Mouse (Mus musculus) adrenal gland, adult (tissue): ENCODE data around the gene Trir.

Source experiments
- DNase-seq, 2 experiments: peaks; one replicate each; pipeline ENCODE4 v3.0.0; 2022 to 2023; ENCODE audit warnings: low spot score in 1 of 2; ENCODE audit not compliant: inconsistent age in 2 of 2

Gene Trir

DNA sequence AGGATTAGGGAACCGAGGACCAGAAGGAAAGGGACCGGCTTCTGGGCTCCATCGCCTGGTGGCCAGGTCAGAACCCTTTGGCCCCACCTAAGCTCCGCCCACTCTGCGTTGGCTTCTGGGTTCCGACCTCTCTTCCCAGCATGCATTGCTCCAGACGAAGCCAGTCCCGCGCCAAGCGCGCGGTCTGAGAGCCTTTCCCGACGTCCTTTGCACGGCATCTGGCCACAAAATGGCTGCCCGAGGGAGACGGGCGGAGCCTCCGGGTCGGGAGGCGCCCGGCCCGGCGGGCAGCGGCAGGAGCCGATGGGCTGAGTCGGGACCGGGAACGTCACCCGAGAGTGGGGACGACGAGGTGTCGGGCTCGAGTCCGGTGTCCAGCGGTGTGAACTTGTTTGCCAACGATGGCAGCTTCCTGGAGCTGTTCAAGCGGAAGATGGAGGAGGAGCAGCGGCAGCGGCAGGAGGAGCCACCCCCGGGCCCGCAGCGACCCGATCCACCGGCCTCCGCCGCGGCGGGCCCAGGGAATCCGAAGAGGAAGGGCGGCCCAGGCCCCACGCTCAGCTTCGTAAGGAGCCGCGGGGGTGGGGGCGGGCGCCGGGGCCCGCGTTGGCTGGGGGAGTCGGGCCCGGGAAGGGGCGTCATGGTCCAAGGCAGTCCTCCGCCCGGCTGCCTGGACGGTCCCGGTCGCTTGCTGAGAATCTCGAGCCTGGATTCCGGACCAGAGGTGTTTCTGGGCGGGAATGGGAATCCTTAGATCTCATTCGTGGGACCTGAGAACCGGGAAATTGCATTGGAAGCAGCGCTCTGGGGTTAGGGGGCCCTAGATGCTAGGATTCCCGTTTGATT lies at the start of gene Trir:
TSS of gene Trir (plus strand) at position 154 of the 846 bp plus-strand sequence.
- peak; percentile 98 to 99 for DNase-seq

DNA sequence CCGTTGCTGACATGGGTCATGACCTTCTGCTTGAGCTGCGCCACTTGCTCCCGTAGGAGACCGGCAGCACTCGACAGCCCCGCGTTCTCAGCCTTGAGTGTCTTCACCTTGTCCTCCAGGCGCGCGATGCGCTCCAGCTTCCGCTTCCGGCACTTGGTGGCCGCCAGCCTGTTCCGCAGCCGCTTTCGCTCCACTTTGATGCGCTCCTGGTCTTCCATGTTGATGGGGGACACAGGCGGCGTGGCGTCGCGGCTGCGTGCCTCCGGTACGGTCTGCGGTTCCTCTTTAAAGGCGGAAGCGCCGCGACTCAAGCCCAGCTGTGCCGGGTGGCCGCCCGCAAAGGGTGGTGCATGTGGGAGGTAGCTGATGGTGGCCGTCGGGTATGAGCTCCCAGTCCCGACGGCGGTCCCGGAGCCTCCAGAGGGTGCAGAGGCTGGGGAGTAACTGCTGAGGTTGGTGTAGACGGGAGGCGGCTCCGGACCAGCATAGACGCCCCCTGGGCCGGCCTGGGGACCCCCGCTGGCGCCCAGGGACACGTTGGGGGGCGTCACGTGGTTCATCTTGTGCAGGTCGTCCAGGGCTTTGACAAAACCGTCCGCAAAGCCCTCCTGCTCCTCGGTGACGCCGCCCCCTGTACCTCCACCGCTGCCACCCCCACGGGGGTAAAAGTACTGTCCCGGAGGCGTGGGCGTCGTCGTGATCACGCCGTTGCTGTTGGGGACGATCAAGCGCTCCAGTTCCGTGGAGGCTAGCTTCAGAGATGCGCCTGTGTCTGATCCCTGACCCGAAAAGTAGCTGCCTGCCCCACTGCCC lies 49.0 kb upstream of the Trir start:
- DNase-seq = peak in 1 of 2 experiments; percentile 83

DNA sequence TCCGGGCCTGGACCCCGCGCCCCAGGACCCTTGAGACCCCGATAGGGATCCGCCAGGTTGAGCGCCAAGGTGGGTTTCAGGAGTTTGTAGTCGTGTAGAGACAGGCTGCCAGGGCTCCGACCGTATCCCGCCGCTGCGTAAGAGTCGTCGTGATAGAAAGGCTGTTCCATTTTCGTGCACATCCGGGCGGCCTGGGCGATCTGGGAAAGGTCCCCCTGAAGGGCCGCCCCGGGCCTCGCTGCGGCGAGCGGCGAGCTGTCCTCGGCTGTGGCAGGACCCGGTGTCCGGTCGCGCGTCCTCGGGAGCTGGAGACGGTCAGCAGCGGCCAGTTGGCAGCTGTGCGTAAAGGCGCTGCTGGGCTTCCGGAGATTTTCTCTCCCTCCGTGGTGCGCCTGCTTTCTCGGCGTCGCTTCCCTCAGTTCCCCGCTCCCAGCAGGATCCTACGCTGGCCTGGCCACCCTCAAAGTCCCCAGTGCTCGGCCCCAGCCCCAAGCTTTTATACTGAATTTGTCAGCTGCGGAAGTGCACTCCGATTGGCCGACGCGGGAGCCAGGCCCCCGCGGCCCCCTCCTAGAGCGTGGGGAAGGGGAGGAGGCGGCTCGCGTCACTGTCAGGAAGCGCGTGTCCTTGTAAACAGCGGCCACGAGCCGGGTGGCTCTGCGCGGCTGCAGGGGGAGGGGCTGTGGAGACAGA lies 48.2 kb upstream of the Trir start, which contains the start of gene Junb:
TSS of gene Junb (minus strand) at position 471 of the 693 bp plus-strand sequence.
- DNase-seq = peak; percentile 99 to 100

DNA sequence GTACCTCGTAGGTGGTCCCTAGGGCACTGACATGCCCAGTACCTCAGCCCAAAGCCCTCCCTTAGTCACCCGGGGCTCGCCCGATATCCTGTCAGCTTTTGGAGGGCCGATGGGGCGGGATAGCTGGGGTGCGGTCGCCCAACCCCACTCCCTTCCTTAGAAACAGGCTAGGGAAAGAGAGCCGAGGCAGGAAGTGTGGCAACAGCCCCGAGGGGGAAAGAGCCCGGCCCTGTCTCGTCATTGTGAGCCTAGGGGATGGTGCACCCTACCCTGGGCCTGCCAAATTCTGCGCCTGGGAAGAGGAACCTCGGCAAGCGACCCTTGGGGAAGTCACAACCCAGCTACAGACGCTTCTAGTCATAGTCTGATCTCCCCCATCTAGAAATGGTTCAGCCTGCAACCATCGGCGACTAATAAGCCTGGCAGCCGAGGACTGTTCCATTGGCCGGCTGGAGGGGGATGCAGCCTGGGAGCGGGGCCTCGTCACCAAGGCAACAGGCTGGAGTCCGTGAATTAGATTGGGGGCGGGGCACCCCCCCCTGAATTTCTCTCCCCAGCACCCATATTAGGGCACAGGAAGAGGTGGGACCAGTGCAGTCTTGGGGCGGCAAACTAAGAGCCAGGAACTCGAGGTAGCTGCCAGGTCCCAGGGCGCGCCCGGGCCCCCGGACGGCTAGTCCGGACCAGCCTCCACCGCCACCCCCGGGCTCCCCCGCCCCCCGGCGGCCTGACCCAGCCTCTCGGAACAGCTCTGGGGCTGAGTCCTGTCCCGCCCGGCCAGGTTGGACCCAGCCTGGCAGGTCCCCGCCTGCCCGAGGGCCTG lies 46.8 kb upstream of the Trir start:
- DNase-seq = peak; percentile 97 to 98

DNA sequence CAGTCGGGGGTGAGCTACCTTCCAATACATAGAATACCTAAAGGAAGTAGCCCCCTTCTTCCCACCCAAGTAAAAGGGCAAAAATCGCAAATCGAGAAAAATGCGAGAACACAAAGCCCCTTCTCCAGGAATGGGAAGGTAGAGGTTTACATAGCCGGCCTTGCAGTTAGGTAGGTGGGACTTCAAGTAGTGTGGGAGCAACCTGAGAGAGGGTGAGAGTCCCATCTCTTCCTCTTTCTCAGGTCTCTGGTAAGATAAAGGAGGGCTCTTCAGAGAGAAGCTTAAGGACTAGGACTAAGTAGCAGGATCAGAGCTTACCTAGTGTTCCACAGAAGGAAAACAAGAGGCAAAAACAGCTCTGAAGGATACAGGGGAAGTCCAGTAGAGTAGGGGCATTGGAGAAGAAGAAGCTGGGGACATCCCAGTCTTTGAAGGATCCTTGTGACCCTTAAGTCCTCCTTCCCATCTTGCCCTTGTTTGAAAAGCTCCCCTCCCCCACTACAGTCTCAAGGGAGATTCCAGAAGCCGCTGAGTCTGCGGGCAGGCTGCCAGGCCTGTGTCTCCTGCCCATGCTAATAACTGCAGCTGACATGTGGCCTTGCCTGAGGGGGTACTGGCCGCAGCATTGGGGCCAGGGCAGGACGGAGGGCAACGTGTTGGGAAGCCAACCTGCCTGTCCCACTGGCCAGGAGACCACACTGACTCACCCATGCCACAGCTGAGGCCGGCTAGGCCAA lies 45.8 kb upstream of the Trir start:
- DNase-seq = peak; percentile 89 to 96

DNA sequence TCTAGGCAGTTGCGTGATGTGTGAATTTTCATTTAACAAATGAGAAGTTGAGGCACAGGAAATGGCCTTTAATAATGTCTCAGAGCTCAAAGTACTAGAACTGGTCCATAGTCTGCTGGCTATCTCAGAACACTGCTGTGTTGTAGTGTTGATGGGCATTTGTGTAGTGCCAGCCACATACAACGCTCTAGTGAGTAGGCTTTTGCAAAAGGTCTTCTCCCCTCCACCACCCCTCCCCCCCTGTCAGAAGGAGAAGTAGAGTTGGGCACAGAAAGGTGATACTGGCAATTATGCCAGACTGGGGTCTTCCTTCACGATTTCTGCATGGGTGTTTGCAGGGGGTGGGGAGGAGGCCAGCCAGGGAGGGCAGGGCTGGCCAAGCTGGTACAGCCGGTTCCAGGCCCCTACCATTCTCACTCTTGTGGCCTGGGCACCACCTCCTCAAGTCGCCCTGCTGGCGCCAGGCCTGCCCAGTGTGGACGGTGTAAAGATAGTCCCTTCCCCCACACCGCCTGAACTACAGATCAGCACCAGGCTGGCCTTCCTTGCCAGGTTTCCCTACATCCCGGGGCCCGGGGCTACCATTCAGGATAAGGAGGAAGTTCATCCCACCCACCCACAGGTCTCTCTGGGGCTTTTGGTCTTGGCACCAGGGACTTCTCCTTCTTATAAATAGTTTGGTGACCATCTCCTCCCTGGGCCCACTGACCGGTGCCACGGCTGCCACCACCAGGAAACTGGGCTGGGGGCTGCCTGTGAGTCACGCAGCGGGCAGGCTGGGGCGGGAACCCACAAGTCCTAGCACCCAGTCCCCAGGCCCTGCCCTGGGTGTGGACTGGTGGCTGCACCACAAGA lies 44.8 kb upstream of the Trir start:
- peak; percentile 37 to 60 for DNase-seq

DNA sequence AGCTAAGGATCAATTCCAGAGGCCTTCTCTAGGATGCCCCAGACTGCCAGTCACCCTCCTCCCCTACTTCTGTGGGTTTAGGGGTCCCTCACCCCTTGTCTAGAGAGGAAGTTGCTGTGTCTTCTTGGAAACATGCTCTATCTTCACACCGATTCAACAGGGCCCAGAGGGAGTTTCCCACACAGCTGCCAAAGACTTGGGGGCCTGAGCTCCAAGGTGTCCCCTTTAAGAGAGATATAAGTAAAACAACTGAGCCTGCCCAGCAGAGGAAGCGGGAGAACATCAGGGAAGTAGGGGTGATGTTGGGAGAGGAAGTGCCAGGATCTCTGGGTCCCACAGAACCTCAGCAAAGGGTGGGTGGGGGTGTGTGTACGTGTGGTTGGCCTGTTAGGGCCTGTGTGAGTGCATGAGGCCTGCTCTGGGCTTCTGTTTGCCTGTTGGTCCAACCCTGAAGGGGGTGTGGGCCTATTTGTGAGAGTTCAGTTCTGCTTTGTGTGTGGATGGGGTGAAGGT lies 44.1 kb upstream of the Trir start:
- DNase-seq = peak in 1 of 2 experiments; percentile 52

DNA sequence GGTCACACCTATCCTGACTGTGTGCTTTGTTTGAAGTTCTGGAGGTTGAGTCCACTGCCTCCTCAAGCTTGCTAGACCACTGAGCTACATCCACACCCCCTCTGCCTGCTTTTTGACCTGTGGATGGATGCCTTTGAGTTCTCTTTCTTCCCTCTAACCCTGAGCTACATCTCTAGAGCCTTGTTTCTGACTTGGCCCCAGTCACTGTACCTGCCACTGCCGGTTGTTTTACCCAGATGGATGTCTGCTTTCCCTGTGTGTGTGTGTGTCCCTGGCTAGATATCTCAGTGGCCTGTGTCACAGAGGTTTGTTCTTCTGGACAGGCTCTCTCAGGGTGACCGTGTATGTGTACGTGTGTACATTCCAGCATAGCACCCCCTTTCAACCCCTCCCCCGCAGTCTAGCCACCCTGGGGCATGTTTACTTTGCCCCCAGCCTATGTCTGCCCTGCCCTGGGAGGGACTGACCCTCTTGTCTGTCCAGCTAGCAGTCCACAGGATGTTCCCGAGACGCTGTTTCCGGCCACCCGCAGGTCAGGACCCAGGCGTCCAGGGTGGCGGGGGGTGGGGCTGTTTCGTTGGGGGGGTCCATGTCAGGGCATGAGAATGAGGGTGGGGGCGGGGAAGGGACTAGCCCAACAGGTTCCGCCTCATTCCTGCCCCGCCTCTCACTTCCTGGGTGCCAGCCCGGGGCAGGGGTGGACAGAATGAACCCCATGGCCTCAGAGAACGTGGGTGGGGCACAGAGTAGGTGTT lies 42.2 kb upstream of the Trir start:
- peak; percentile 68 to 83 for DNase-seq

DNA sequence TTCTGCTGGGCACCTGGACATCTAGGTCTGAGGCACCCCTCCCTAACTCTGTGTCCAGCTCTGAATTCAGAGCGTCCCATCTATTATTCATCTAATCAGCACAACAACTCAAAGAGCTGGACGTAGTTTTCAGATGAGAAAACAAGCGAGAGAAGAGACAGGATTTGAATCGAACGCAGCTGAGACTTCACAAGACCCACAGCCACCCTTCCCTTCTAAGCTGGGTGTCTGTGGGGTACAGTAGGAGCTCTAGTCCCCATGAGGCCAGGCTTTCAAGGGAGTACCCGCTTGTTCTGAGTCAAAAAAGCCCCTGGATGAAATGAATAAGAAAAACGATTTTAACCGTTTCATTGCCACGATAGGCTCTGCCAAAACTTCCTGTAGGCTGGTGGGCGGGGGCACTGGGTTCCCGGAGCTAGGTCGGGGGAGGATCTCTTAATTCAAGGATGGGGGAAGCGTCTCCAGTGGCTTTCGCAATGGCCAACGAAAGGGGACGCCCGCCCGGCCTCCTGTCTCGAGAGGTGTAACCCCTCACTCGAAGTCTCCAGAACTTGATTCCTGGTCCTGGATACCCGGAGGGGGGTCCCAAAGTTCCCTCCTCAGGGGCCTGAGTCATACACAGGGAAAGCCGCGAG lies 41.5 kb upstream of the Trir start:
- DNase-seq = no peak

DNA sequence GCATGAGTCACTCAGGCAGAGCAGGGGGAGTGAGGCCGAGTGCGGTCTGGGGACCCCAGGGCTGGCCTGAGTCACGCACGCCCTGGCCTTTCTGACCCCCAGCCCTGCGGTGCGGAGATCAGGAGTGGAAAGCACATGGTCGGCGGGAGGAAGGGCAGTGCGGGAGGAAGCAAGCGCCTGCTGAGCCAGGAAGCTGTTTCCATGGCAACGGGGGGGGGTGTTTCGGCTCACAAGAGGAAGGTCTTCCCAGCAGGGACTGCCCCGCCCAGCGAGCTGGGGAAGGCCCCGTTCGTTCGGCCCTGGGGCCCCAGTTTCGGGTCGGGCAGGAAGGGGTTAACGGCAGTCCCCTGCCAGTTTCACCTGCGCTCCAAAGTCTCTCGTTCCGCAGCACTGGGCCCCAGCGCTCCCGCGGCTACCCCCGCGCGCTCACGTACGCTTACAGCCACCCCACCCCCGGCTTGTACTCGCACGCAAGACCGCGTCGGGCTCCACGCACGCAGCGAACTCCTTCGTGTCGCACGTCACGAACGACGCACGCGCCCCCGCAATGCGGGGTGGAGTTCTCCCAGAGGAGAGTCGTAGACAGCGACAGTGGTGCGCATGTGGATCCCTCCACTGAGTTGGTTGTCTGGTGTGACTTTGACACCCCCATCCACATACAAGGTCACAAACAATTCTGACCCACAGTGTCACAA lies 40.8 kb upstream of the Trir start:
- peak; percentile 94 to 98 for DNase-seq

DNA sequence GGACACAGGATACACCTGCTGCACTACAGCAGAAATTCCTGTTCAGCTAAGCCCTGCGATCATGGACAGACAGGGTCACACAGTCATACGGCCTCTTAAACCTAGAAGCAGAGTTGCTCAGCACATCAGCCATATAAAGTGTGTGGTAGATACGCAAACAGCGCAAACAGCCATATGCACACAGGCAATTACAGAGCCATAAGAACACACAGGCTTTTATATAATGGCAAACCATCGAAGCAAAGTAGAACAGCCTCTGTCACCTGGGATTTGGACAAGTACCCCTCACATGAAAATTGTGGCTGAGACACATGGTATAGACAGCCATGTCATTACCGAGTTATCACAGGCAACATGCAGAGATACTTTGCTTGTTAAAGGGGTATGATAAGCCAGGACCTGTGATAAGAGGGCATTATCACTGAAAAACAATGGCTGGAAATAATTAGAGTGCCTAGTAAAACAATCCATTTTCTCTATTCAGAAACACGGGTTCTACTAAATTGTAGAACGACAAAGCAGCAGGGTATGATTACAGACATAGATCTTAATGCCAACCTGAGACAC lies 40.2 kb upstream of the Trir start:
- DNase-seq = no peak

DNA sequence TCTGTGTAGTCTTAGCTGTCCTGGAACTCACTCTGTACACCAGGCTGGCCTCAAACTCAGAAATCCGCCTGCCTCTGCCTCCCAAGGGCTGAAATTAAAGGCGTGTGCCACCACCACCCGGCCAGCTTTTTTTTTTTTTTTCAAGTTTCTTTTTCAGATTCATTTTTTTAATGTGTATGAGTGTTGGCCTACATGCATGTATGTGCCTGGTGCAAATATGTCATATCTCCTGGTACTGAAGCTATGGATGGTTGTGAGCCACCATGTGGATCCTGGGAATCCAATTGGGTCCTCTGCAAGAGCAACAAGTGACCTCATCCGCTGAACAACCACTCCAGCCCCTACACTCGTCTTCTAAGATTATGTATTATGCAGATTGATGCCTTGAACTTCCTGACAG lies 39.2 kb upstream of the Trir start:
- no peak for DNase-seq

DNA sequence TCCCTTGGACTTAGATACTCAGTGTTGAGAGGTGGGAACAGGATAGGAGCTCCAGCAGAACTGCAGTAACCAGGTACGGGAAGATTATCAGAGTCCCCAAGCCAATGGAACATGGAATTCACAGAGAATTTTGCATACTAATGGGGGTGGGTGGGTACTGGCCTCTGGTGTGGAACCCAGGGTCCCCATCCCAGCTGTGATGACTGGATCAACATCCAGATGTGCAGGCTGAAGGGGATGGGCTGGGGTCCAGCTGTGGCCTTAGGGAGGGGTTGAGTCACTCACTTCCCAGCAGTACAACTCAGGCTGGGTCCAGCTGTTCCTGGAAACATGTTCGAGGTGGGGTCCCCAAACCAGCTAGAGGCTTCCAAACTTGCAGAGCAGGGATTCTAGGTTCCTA lies 38.7 kb upstream of the Trir start:
- DNase-seq = peak in 1 of 2 experiments; percentile 29

DNA sequence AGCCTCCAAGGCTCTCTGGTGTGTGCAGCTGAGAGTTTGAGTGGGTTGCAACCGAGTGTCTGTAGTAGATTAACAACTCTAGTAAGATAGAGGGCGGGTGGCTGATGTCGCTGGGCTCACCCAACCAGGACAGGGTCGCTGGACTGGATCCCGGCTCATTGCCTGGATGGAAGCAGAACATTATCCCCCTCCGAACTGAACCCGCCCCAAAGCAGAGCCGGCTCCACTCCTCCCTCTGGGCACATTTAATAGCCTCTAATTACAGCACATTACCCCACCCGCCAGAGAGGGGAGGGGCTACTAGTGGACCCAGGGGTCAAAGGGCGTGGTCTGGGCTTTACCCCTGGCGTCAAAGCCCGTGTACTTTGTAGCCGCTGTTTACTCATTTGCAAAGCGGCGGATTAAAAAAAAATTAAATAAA lies 37.3 kb upstream of the Trir start:
- DNase-seq = peak; percentile 66 to 81

DNA sequence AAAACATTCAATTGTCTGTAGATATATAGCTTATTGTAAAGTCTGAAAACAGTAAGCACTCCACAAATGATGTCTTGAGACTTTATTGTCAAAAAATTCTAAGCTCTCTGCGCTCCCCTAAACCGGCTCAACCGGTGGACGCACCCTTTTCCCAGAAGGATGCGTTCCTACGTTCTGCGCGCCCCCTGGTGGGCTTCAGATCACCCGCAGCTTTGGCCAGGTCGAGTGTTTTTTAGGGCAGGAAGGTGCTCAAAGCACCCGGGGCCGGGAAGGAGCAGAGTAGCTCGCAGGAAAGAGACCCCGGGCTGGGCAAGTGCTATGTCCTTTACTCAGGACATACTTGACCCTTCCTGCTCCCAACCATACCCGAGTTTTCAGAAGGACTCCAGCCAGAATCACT lies 36.8 kb upstream of the Trir start:
- DNase-seq = peak; percentile 93 to 98

DNA sequence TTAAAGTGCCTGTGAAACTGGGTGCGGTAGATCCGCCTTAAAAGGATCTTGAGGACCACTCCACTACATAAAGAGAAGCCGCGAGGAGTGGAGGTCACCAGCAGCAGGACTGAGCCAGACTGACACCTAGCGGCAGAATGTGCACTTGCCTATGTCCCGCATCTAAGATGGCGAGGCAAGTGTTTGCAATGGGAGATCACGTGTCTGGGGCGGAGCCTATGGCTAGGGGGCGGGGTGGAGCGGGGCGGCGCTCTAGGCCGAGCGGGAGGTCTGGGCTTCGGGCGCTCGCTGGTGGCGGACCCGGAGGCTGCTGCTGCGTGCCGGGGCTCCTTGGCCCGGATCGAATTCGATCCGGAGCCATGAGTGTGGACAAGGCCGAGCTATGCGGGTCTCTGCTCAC lies 36.3 kb upstream of the Trir start, which contains the start of gene Hook2:
TSS of gene Hook2 (plus strand) at position 255 of the 400 bp plus-strand sequence.
- DNase-seq = peak; percentile 97 to 99
